Mouse (Mus musculus) brain, embryonic 14.5 days (tissue): ENCODE results near the gene Stxbp1.

ENCODE experiments used
- CTCF ChIP-seq: fragments of 200-500 bp; IDR thresholded peaks from 2 replicates; pipeline ENCODE4 v1.5.1; 2012; ENCODE audit warnings: inconsistent platforms, mild to moderate bottlenecking, moderate library complexity, borderline replicate concordance; ENCODE audit not compliant: insufficient read depth, insufficient read length; ENCODE audit errors: extremely low read depth
- POLR2A ChIP-seq: fragments of 200-500 bp; IDR thresholded peaks from 2 replicates; pipeline ENCODE4 v1.6.1; 2012; ENCODE audit warnings: mild to moderate bottlenecking, inconsistent platforms, borderline replicate concordance; ENCODE audit not compliant: poor library complexity, insufficient read depth, insufficient read length, severe bottlenecking; ENCODE audit errors: extremely low read depth

DNA sequence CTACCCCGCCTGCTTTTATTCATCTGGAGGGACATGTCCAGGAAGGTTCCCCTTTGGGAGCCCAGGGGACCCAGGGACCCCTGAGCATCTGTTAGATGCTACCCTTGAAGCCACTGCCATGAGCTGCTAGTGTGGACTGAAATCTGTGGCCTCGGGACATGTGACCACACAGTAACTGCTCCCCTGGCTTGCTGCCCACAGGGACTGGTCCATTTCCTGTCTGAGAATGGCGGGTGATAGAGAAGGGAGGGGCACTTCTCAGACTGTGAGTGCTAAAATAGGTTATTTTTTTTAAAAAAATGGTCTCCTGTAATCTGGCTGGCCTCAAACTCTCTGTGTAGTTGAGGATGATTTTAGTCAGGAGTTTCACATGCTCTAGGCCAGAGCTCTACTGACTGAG, 34.7 kb upstream of the Stxbp1 start:
- TF ChIP-seq POLR2A, result no peak
- no peak for TF ChIP-seq CTCF
